Mouse (Mus musculus): ENCODE results near the gene Tekt4.

DNA sequence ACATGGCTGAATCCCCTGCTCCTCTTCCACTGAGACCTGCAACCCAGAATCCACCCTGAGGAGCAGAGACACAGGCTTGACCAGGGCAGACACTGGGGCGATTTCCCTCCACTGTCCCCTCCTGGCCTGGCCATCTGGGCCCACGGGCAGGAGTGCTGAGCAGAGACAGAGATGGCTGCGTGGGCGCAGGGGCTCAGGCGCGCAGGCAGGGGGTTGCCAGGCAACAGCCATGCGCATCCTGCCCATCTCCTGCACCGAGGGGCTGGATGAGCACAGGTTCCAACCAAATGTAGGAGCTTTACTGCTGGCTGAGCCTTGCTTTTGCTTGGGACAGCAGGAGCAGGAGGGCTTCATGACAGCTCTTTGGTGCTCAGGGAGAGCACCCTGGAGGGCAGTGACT is 2.1 kb downstream of the Tekt4 start:
- TF ChIP-seq CTCF (IDR thresholded peaks at IDR 0.05; ENCODE audit: low read depth) = no peak
- no peak for TF ChIP-seq EP300 (optimal IDR thresholded peaks at IDR 0.05)

All from stomach, postnatal 0 days (tissue).